Mouse (Mus musculus) kidney, embryonic 14.5 days (tissue): ENCODE measurements around the gene Zfp748. TPM values are rescaled to one million over a fixed set of nuclear protein-coding genes. Genes with fewer than 3 reads are reported as not detected.

Experiments used
- ATAC-seq: fragments of 200-750 bp; cut with Nextera tagmentation; 2 replicates; pipeline ENCODE4 v1.8.0; 2017; ENCODE audit warnings: moderate number of reproducible peaks, mild to moderate bottlenecking, moderate TSS enrichment, moderate library complexity; ENCODE audit not compliant: low FRiP score, low TSS enrichment
- H3K27ac ChIP-seq: fragments of 300-500 bp; sonication (generic); 2 replicates; pipeline ENCODE4 v1.5.1; 2014; ENCODE audit warnings: low read depth, mild to moderate bottlenecking, low read length, moderate library complexity, mixed read lengths
- H3K27me3 ChIP-seq: fragments of 300-500 bp; sonication (generic); 2 replicates; pipeline ENCODE4 v1.6.1; 2014; ENCODE audit warnings: mild to moderate bottlenecking, low read length; ENCODE audit not compliant: control insufficient read depth, insufficient read depth
- H3K36me3 ChIP-seq: fragments of 300-500 bp; sonication (generic); 2 replicates; pipeline ENCODE4 v1.6.1; 2014; ENCODE audit warnings: low read length, mixed read lengths; ENCODE audit not compliant: control insufficient read depth, insufficient read depth
- H3K4me1 ChIP-seq: fragments of 300-500 bp; sonication (generic); 2 replicates; pipeline ENCODE4 v1.6.1; 2014; ENCODE audit warnings: low read length, mixed read lengths; ENCODE audit not compliant: control insufficient read depth, insufficient read depth
- H3K4me2 ChIP-seq: fragments of 300-500 bp; sonication (generic); replicated peaks from 2 replicates; pipeline ENCODE4 v1.6.1; 2014; ENCODE audit warnings: low read depth, mild to moderate bottlenecking, low read length
- H3K4me3 ChIP-seq: fragments of 300-500 bp; sonication (generic); 2 replicates; pipeline ENCODE4 v1.5.1; 2014; ENCODE audit warnings: mild to moderate bottlenecking, low read length
- H3K9ac ChIP-seq: fragments of 300-500 bp; sonication (generic); 2 replicates; pipeline ENCODE4 v1.6.1; 2014; ENCODE audit warnings: low read depth, mild to moderate bottlenecking, low read length, moderate library complexity
- H3K9me3 ChIP-seq: fragments of 300-500 bp; sonication (generic); 2 replicates; pipeline ENCODE4 v1.6.1; 2016; ENCODE audit warnings: low read length; ENCODE audit not compliant: control insufficient read depth
- WGBS: fragments of 180-500 bp; shearing (Covaris S2); extraction: QIAGEN DNeasy Blood & Tissue Kit; methylation state at CpG from one replicate; pipeline ENCODE4 v1.1.7; 2014; 5-methylcytosine and 5-hydroxymethylcytosine counted together
- polyA plus RNA-seq: library from polyadenylated mRNA; unstranded; fragments of >200 nt; fragmentation: Nextera tagmentation; extraction: Ambion mirVana; gene quantifications from 2 replicates; pipeline ENCODE4 v1.2.1, GENCODE M21; 2014

The Zfp748 gene
- polyA plus RNA-seq, 1 experiment from 2014 or later: 17.7 TPM

DNA sequence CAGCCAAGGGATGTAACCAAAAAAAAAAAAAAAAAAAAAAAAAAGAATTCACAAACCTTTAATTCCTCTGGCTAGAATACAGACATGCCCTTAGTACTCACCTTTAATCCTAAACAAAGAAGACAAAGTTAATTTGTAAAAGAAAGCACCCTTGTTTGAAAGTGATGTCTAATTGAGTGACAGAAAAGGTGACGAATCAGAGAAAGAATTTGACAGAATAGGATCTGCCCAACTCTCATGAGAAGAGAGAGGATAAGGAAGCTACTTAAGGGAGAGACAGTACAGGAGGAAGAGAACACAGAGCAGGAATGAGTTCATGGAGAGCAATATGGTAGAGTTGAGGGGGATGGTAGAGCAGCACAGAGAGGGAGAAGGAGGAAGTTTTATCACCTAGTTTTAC lies 58.0 kb downstream of the Zfp748 start:
- WGBS: 95% methylated on average over 1 of the region's 1 CpGs
- Histone ChIP-seq H3K4me2 (no peak overlapping the region), H3K9ac (no peak overlapping the region)

More for the DNA sequence above, 58.0 kb downstream of the Zfp748 start:
- Histone ChIP-seq H3K27ac (no peak overlapping the region), H3K9me3 (peaks cover 15% of the 10 kb centered on the region), H3K27me3 (no peaks in the 10 kb centered on the region), H3K4me3 (no peak overlapping the region), H3K36me3 (peaks cover 37% of the 10 kb centered on the region), H3K4me1 (0 out of 2 replicates have a peak, but pooled peaks cover 6% of the 10 kb centered on the region)
- no peak for ATAC-seq

Other genes starting within 250 kb of the Zfp748 start
- gene Zfp457, start 247.3 kb downstream of the Zfp748 start, polyA plus RNA-seq: 0.73 and 1.5 TPM in 2 replicates
- gene Zfp595, start 221.3 kb downstream of the Zfp748 start, polyA plus RNA-seq: 2.7 and 3.0 TPM in 2 replicates
- not detected in 2 replicates for gene Gm28044, start 193.3 kb downstream of the Zfp748 start, polyA plus RNA-seq
- 1.4 and 1.6 TPM in 2 replicates for gene Zfp953, start 193.2 kb downstream of the Zfp748 start, polyA plus RNA-seq
- 0.38 and 0.50 TPM in 2 replicates for gene Gm28041, start 178.1 kb downstream of the Zfp748 start, polyA plus RNA-seq
- gene Zfp456, start 178.0 kb downstream of the Zfp748 start, polyA plus RNA-seq: 1.3 and 2.2 TPM in 2 replicates
- gene Zfp429, start 154.0 kb downstream of the Zfp748 start, polyA plus RNA-seq: 4.3 and 6.0 TPM in 2 replicates
- gene Zfp459, start 132.4 kb downstream of the Zfp748 start, polyA plus RNA-seq: 0.31 and 2.3 TPM in 2 replicates
- gene Zfp874a, start 102.2 kb downstream of the Zfp748 start, polyA plus RNA-seq: 5.6 and 10.4 TPM in 2 replicates
- gene Zfp874b, start 69.6 kb downstream of the Zfp748 start, polyA plus RNA-seq: 2.2 and 2.3 TPM in 2 replicates
- gene Zfp58, start 53.3 kb downstream of the Zfp748 start, polyA plus RNA-seq: 13.5 and 16.7 TPM in 2 replicates
- not detected in 2 replicates for gene Gm26965, start 27.7 kb downstream of the Zfp748 start, polyA plus RNA-seq
- gene Zfp87, start 27.7 kb downstream of the Zfp748 start, polyA plus RNA-seq: 22.5 and 28.5 TPM in 2 replicates
- gene Zfp729b, start 55.9 kb upstream of the Zfp748 start, polyA plus RNA-seq: 4.5 and 5.0 TPM in 2 replicates
- not detected in 2 replicates for gene Gm49345, start 83.9 kb upstream of the Zfp748 start, polyA plus RNA-seq
- gene Zfp729a, start 84.0 kb upstream of the Zfp748 start, polyA plus RNA-seq: 3.6 and 5.7 TPM in 2 replicates
- 9.6 and 11.2 TPM in 2 replicates for gene Zfp738, start 133.2 kb upstream of the Zfp748 start, polyA plus RNA-seq
- 4.3 and 5.6 TPM in 2 replicates for gene Zfp65, start 175.3 kb upstream of the Zfp748 start, polyA plus RNA-seq
- gene Zfp85, start 201.4 kb upstream of the Zfp748 start, polyA plus RNA-seq: 7.1 and 7.6 TPM in 2 replicates
- gene Zfp493, start 225.9 kb upstream of the Zfp748 start, polyA plus RNA-seq: 2.2 and 3.7 TPM in 2 replicates